Mouse (Mus musculus) limb, embryonic 13.5 days (tissue): ENCODE data around the gene Ip6k3. TPM values are rescaled to one million over a fixed set of nuclear protein-coding genes. Genes with fewer than 3 reads are reported as not detected.
A peak's percentile ranks its signal among the peaks of the same experiment; 100 is the strongest.

Source experiments
- ATAC-seq: fragments of 200-750 bp; cut with Nextera tagmentation; 2 replicates; pipeline ENCODE4 v1.8.0; 2017; ENCODE audit warnings: low read depth, moderate number of reproducible peaks, moderate TSS enrichment; ENCODE audit not compliant: low FRiP score
- H3K27ac ChIP-seq: fragments of 300-500 bp; sonication (generic); 2 replicates; pipeline ENCODE4 v1.5.1; 2015; ENCODE audit warnings: inconsistent platforms, mild to moderate bottlenecking, moderate library complexity
- H3K27me3 ChIP-seq: fragments of 300-500 bp; sonication (generic); 2 replicates; pipeline ENCODE4 v1.6.1; 2015; ENCODE audit warnings: mild to moderate bottlenecking, inconsistent platforms
- H3K36me3 ChIP-seq: fragments of 300-500 bp; sonication (generic); 2 replicates; pipeline ENCODE4 v1.6.1; 2015; ENCODE audit warnings: inconsistent platforms, mild to moderate bottlenecking, moderate library complexity
- H3K4me1 ChIP-seq: fragments of 300-500 bp; sonication (generic); 2 replicates; pipeline ENCODE4 v1.6.1; 2015; ENCODE audit warnings: inconsistent platforms
- H3K4me2 ChIP-seq: fragments of 300-500 bp; sonication (generic); replicated peaks from 2 replicates; pipeline ENCODE4 v1.6.1; 2015; ENCODE audit warnings: inconsistent platforms, mild to moderate bottlenecking, moderate library complexity
- H3K4me3 ChIP-seq: fragments of 300-500 bp; sonication (generic); 2 replicates; pipeline ENCODE4 v1.5.1; 2015; ENCODE audit warnings: moderate library complexity, mild to moderate bottlenecking, inconsistent platforms
- H3K9ac ChIP-seq: fragments of 300-500 bp; sonication (generic); 2 replicates; pipeline ENCODE4 v1.6.1; 2015; ENCODE audit warnings: mild to moderate bottlenecking, inconsistent platforms
- H3K9me3 ChIP-seq: fragments of 300-500 bp; sonication (generic); 2 replicates; pipeline ENCODE4 v1.6.1; 2016; ENCODE audit warnings: inconsistent platforms
- WGBS: fragments of 180-500 bp; shearing (Covaris S2); methylation state at CpG from one replicate; pipeline ENCODE4 v1.1.7; 2015; 5-methylcytosine and 5-hydroxymethylcytosine counted together
- polyA plus RNA-seq: library from polyadenylated mRNA; unstranded; fragments of >200 nt; fragmentation: Nextera tagmentation; extraction: Ambion mirVana; gene quantifications from 2 replicates; pipeline ENCODE4 v1.2.1, GENCODE M21; 2015

The Ip6k3 gene
- polyA plus RNA-seq, 1 experiment from 2014 or later = 0.55 TPM

DNA sequence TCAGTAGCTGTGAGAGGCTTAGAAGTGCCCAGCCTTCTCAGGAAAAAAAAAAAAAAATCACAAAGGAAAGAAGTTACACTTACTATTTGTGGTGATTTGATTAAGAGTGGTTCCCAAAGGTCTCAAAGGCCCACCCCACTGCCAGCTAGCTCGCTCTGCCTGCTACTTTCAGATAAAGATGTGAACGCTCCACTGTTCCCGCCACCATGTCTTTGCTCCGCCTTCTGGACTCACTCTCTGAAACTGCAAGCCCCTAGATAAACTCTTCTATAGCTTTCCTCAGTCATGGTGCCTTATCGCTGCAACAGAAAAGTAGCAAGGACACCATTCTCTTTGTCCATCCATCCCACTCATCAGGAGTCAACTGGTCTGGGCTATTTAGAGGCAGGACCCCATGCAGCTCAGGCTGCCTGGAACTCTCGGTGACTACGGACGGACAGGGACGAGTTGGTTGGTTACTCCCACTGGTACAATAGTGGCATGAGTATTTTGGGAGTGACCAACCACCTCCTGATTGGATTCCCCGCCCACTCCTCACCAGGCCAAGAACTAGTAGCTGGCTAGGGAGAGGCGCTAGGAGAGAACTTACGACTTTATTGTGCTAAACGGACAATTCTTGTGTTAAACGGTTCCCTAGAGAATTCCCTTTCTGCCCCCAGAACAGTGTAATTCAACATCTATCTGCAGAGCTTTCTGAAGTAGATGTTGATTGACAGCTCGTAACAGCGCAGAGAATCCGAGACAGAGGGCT lies 11.0 kb upstream of the Ip6k3 start:
- ATAC-seq = no peak
- no peak overlapping the region for H3K4me3 ChIP-seq
- no peak overlapping the region for H3K27ac ChIP-seq
- H3K36me3 ChIP-seq = no peaks in the 10 kb centered on the region
- no peak overlapping the region for H3K9ac ChIP-seq
- 88% methylated on average over 17 of the region's 17 CpGs for WGBS
- no peaks in the 10 kb centered on the region for H3K9me3 ChIP-seq
- H3K27me3 ChIP-seq = no peaks in the 10 kb centered on the region
- H3K4me1 ChIP-seq = peaks cover 22% of the 10 kb centered on the region
- no peak overlapping the region for H3K4me2 ChIP-seq

GRCm38 (mm10) chr17:27178019-27178418 lies 10.4 kb upstream of the Ip6k3 start:
- Histone ChIP-seq H3K9ac (no peak overlapping the region), H3K9me3 (no peaks in the 10 kb centered on the region), H3K27me3 (no peaks in the 10 kb centered on the region), H3K36me3 (no peaks in the 10 kb centered on the region), H3K27ac (no peak overlapping the region), H3K4me3 (no peak overlapping the region), H3K4me2 (no peak overlapping the region), H3K4me1 (peaks cover 24% of the 10 kb centered on the region)
- no peak for ATAC-seq
- WGBS = 88% methylated on average over 9 of the region's 9 CpGs

GRCm38 (mm10) chr17:27176754-27177153 lies 9.2 kb upstream of the Ip6k3 start:
- no peak overlapping the region for H3K4me3 ChIP-seq
- no peaks in the 10 kb centered on the region for H3K9me3 ChIP-seq
- 78% methylated on average over 4 of the region's 4 CpGs for WGBS
- no peaks in the 10 kb centered on the region for H3K36me3 ChIP-seq
- no peaks in the 10 kb centered on the region for H3K27me3 ChIP-seq
- H3K27ac ChIP-seq = no peak overlapping the region
- H3K4me1 ChIP-seq = peaks cover 31% of the 10 kb centered on the region
- no peak for ATAC-seq
- no peak overlapping the region for H3K4me2 ChIP-seq
- peak overlapping the region; percentile 48; the same call in 1 of the 2 replicates for H3K9ac ChIP-seq

DNA sequence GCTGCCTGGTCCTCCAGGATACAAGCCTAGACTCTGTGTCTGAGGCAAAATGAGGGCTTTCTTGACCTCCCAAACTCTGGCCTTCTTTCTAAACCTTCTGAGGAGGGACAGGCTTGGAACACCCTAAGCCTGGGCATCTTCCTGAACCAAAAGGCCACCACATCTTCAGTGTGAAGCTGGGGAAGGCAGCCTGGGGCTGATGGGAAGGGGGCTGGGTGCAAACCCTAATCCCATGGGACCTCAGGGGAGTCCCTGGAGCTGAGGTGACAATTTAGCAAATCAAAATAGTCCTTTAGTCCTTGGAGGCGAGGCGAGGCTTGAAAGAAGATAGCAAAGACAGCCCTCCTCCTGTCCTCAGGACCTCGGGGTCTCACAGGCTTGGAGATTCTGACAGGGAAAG lies 8.7 kb upstream of the Ip6k3 start:
- Histone ChIP-seq H3K4me1 (peaks cover 31% of the 10 kb centered on the region), H3K9me3 (no peaks in the 10 kb centered on the region), H3K4me2 (no peak overlapping the region), H3K27ac (no peak overlapping the region), H3K27me3 (no peaks in the 10 kb centered on the region), H3K9ac (peak overlapping the region; percentile 48), H3K4me3 (no peak overlapping the region), H3K36me3 (no peaks in the 10 kb centered on the region)
- WGBS = 75% methylated on average over 3 of the region's 3 CpGs
- ATAC-seq = no peak

- no peak overlapping the region; the same call in 1 of the 2 replicates for H3K4me2 ChIP-seq
- H3K9me3 ChIP-seq = no peaks in the 10 kb centered on the region
- H3K4me1 ChIP-seq = peaks cover 40% of the 10 kb centered on the region
- peak; percentile 24; the same call in 1 of the 2 replicates for ATAC-seq
- no peaks in the 10 kb centered on the region for H3K36me3 ChIP-seq
- H3K27ac ChIP-seq = no peak overlapping the region
- H3K9ac ChIP-seq = peak overlapping the region; percentile 48; the same call in 1 of the 2 replicates
- 20% methylated on average over 14 of the region's 14 CpGs for WGBS
- no peak overlapping the region for H3K4me3 ChIP-seq
- H3K27me3 ChIP-seq = no peaks in the 10 kb centered on the region
Measured at GRCm38 (mm10) chr17:27175196-27175874, 7.7 kb upstream of the Ip6k3 start.

GRCm38 (mm10) chr17:27173715-27174114 lies 6.1 kb upstream of the Ip6k3 start:
- ATAC-seq = no peak
- no peaks in the 10 kb centered on the region for H3K36me3 ChIP-seq
- H3K4me2 ChIP-seq = no peak overlapping the region
- no peaks in the 10 kb centered on the region for H3K9me3 ChIP-seq
- H3K27me3 ChIP-seq = no peaks in the 10 kb centered on the region
- H3K4me1 ChIP-seq = peaks cover 47% of the 10 kb centered on the region
- H3K4me3 ChIP-seq = no peak overlapping the region
- H3K9ac ChIP-seq = no peak overlapping the region
- 68% methylated on average over 3 of the region's 3 CpGs for WGBS
- no peak overlapping the region for H3K27ac ChIP-seq

DNA sequence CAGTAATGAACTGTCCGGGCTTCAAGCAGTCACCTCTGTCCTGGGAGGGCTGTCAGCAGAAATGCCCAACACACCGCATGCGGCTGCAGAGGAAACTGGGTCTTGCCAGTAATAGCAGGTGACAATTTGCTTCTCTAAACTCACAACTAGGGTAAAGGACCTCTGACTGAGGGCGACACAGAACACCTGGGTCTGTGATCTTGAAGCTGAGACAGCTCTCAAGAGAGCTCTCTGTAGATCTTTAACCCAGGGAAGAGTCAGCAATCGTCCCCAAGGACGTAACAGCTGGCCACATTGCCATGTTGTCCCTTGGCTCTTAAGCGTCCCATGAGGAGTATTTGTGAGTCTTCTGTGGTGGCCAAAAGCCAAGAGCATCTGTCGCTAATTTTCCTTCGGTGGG lies 4.9 kb upstream of the Ip6k3 start:
- ATAC-seq = no peak
- no peaks in the 10 kb centered on the region for H3K27me3 ChIP-seq
- no peaks in the 10 kb centered on the region for H3K36me3 ChIP-seq
- no peak overlapping the region for H3K27ac ChIP-seq
- H3K4me3 ChIP-seq = no peak overlapping the region
- no peak overlapping the region for H3K4me2 ChIP-seq
- no peak overlapping the region for H3K9ac ChIP-seq
- no peaks in the 10 kb centered on the region for H3K9me3 ChIP-seq
- WGBS = 80% methylated on average over 9 of the region's 9 CpGs
- H3K4me1 ChIP-seq = peaks cover 50% of the 10 kb centered on the region

- WGBS = 71% methylated on average over 5 of the region's 5 CpGs
- Histone ChIP-seq H3K36me3 (no peaks in the 10 kb centered on the region), H3K9ac (no peak overlapping the region), H3K9me3 (no peaks in the 10 kb centered on the region), H3K4me1 (peaks cover 47% of the 10 kb centered on the region), H3K27me3 (no peaks in the 10 kb centered on the region), H3K4me2 (no peak overlapping the region), H3K4me3 (no peak overlapping the region), H3K27ac (peak overlapping the region; percentile 33; the same call in 1 of the 2 replicates)
- ATAC-seq = no peak
Measured at GRCm38 (mm10) chr17:27171121-27171520, 3.5 kb upstream of the Ip6k3 start.

DNA sequence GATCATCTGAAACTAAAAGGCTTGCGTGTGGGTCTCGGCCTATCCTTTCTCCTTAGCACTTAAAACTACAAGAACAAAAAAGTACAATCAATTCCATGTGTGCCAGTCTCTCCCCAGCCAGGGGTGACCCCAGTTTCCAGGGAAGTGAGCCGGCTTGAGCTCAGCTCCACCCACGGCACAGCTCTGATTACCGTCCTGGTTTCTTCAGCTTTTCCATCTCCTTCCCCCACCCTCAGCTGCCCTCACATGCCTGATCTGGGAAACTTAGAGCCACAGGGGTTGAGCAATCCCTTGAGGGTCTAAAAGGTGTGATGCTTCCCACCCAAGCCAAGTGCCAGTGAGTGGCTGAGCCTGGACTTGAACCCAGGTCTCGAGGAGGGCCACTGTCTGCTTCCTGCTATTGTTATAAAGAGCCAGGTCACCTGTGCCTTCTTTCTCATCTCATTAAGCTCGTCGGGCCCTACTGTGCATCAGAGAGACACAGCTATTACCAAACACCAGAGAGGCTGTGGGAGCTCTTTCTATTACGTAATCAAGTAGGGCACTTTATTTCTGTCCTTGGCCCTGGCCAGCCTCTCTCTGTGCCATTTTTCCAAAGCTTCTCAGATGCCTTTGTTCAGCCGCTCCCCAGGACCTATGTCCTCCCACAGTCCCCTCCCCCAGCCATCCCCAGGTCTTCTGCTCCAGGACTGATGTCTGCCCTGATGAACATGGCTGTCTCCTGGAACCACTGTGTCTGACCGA lies 2.5 kb upstream of the Ip6k3 start:
- H3K9ac ChIP-seq = no peak overlapping the region
- H3K4me2 ChIP-seq = no peak overlapping the region; the same call in 1 of the 2 replicates
- H3K4me1 ChIP-seq = peaks cover 44% of the 10 kb centered on the region
- ATAC-seq = peak; percentile 28
- H3K9me3 ChIP-seq = no peaks in the 10 kb centered on the region
- no peaks in the 10 kb centered on the region for H3K27me3 ChIP-seq
- no peak overlapping the region for H3K4me3 ChIP-seq
- H3K36me3 ChIP-seq = no peaks in the 10 kb centered on the region
- WGBS = 51% methylated on average over 11 of the region's 11 CpGs
- H3K27ac ChIP-seq = peak overlapping the region; percentile 67

DNA sequence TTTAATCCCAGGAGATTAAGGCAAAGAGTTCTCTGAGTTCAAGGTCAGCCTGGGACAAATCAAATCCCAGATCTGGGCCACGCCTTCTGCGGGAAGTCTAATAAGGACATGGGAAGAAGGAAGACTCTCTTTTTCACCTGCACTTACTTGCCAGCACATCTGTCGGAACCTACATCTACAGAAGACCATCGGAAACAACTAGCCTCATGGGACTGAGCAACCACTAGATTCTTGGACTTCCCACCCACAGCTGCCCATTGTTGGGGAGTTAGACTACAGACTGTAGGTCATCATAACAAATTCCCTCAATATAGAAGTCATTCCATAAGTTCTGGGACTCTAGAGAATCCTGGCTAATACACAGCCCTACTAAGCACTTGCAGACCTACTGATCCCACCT lies 974 bp upstream of the Ip6k3 start:
- ATAC-seq = no peak
- Histone ChIP-seq H3K9me3 (no peaks in the 10 kb centered on the region), H3K36me3 (no peaks in the 10 kb centered on the region), H3K27me3 (no peaks in the 10 kb centered on the region), H3K9ac (no peak overlapping the region), H3K4me3 (no peak overlapping the region), H3K4me2 (no peak overlapping the region), H3K4me1 (peaks cover 44% of the 10 kb centered on the region), H3K27ac (no peak overlapping the region)
- 95% methylated on average over 4 of the region's 4 CpGs for WGBS

DNA sequence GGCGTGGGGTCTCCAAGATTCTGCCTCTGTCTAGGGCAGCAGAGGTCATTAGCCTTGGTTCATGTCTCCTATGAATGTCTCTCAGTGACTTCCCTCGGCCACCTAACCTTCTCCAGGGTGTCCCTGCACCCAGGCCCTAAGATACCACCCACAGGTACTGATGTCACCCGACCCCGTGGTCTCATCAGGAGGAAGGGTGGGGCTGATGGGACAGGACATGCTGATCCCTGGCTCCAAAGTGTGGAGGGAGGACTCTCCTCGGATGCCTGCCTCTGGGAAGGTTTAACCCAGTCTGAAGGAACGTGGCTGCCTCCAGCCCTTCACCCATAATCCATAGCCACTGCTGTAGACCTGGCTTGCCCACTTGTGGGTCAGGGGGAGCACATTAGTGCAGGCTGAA lies 694 bp downstream of the Ip6k3 start:
- H3K27me3 ChIP-seq = no peaks in the 10 kb centered on the region
- H3K36me3 ChIP-seq = no peaks in the 10 kb centered on the region
- H3K4me1 ChIP-seq = peaks cover 35% of the 10 kb centered on the region
- H3K4me2 ChIP-seq = no peak overlapping the region
- no peak overlapping the region for H3K4me3 ChIP-seq
- 82% methylated on average over 6 of the region's 6 CpGs for WGBS
- ATAC-seq = no peak
- H3K27ac ChIP-seq = no peak overlapping the region
- H3K9me3 ChIP-seq = no peaks in the 10 kb centered on the region
- no peak overlapping the region for H3K9ac ChIP-seq
